Mouse (Mus musculus) heart, embryonic 16.5 days (tissue): Measurements from ENCODE around the gene B430306N03Rik. TPM values are rescaled to one million over a fixed set of nuclear protein-coding genes. Genes with fewer than 3 reads are reported as not detected.
"Not testable (repeated sequence)": the region's sequence is repeated elsewhere in the genome, so short reads cannot be mapped to it uniquely, and the experiment has no call there.

ENCODE experiments used
- ATAC-seq: fragments of 200-750 bp; cut with Nextera tagmentation; replicated peaks from 2 replicates; pipeline ENCODE4 v1.8.0; 2017; ENCODE audit warnings: moderate number of reproducible peaks; ENCODE audit not compliant: insufficient read depth, low FRiP score; ENCODE audit errors: extremely low read depth
- H3K27ac ChIP-seq: fragments of 300-500 bp; sonication (generic); 2 replicates; pipeline ENCODE4 v1.5.1; 2014; ENCODE audit warnings: mild to moderate bottlenecking, low read length, control low read depth, moderate library complexity
- H3K27me3 ChIP-seq: fragments of 300-500 bp; sonication (generic); 2 replicates; pipeline ENCODE4 v1.6.1; 2014; ENCODE audit warnings: low read length, mixed read lengths; ENCODE audit not compliant: control insufficient read depth, insufficient read depth
- H3K36me3 ChIP-seq: fragments of 300-500 bp; sonication (generic); 2 replicates; pipeline ENCODE4 v1.6.1; 2014; ENCODE audit not compliant: control insufficient read depth, insufficient read depth
- H3K4me1 ChIP-seq: fragments of 300-500 bp; sonication (generic); 2 replicates; pipeline ENCODE4 v1.6.1; 2014; ENCODE audit warnings: low read length, mixed read lengths; ENCODE audit not compliant: control insufficient read depth, insufficient read depth
- H3K4me2 ChIP-seq: fragments of 300-500 bp; sonication (generic); 2 replicates; pipeline ENCODE4 v1.6.1; 2014; ENCODE audit warnings: low read depth, mild to moderate bottlenecking, control low read depth, low read length
- H3K4me3 ChIP-seq: fragments of 300-500 bp; sonication (generic); 2 replicates; pipeline ENCODE4 v1.5.1; 2014; ENCODE audit warnings: mild to moderate bottlenecking, control low read depth, low read length
- H3K9ac ChIP-seq: fragments of 300-500 bp; sonication (generic); 2 replicates; pipeline ENCODE4 v1.6.1; 2014; ENCODE audit warnings: low read length, control low read depth
- H3K9me3 ChIP-seq: fragments of 300-500 bp; sonication (generic); replicated peaks from 2 replicates; pipeline ENCODE4 v1.6.1; 2016; ENCODE audit warnings: low read length; ENCODE audit not compliant: control insufficient read depth
- WGBS: fragments of 180-500 bp; shearing (Covaris S2); extraction: QIAGEN DNeasy Blood & Tissue Kit; methylation state at CpG from one replicate; pipeline ENCODE4 v1.1.7; 2014; 5-methylcytosine and 5-hydroxymethylcytosine counted together
- polyA plus RNA-seq: library from polyadenylated mRNA; unstranded; fragments of >200 nt; fragmentation: Nextera tagmentation; extraction: Ambion mirVana; gene quantifications from 2 replicates; pipeline ENCODE4 v1.2.1, GENCODE M21; 2015

The B430306N03Rik gene
- polyA plus RNA-seq, result 0.31 and 0.37 TPM in 2 replicates

DNA sequence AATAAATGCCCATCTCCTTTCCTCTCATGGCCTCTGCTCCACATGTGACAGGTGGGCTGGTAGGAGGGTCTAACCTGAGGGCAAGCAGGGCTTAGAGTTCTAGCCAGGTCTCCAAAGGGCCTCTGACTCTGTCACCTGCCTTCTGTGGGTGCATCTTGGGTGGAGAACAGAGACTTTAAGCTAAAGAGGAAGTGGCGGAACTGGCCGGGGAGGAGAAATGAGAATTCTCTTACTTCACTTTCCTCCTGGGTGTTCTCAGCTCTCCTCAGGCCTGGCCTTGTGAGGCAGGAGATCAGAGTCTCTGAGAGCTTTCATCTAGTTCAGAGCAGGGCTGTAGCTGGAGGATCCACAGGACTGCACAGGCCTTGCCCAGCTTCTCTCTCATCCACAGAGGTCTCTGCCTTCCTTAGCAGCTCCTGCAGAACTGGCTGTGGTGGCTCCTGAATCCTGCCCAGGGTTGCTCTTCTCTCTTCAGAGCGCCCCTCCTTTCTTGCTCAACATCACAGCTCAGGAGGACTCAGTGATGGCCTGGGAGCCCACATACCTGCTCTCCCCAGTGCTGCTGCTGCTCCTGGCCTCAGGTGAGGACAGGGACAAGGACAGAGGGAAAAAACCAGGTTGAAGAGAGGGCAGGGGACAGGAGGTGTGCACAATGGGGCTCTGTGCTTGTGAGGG lies at the start of gene B430306N03Rik:
TSS of gene B430306N03Rik (plus strand) at position 237 of the 675 bp plus-strand sequence.
- not testable (repeated sequence) for H3K9ac ChIP-seq, H3K36me3 ChIP-seq, H3K27ac ChIP-seq, H3K4me2 ChIP-seq, ATAC-seq, H3K27me3 ChIP-seq, H3K4me1 ChIP-seq, H3K9me3 ChIP-seq, H3K4me3 ChIP-seq
- 78% methylated on average over 3 of the region's 3 CpGs for WGBS

DNA sequence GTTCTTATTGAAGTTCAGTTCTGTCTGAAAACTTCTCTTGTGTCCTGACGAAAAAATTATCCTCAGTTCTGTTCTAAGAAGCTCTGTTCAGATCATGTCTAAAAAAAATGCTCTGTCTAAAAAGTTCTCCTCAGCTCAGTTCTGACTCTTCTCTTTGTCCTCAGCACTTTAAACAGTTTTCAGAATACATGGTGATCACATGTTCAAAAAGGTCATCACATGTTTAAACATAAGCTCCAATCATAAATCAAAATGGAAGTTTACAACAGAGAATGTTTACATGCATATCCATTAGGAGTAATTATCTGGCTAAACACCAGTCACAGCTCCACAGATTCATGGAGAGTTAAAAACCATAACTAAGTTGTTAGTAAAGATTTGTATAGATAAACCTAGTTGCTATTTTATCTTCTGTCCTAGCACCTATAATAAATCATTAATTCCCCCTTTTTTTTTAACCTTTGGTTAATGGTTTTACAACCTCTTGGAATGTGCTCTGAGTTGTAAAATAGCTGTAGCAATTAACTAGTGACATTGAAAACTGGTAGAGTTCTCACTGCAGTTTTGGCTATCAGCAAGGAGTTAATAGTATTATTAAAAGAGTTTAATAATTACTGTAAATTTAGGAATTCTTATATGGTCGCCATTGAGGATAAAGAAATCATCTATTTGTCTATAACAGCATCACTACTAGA lies 49.2 kb upstream of the B430306N03Rik start:
- Histone ChIP-seq H3K27ac (no peak overlapping the region), H3K4me2 (no peak overlapping the region), H3K27me3 (no peaks in the 10 kb centered on the region), H3K9me3 (no peaks in the 10 kb centered on the region), H3K4me1 (no peaks in the 10 kb centered on the region), H3K36me3 (no peaks in the 10 kb centered on the region), H3K4me3 (no peak overlapping the region), H3K9ac (no peak overlapping the region)
- ATAC-seq, result no peak
- 46% methylated on average over 2 of the region's 2 CpGs for WGBS

- Histone ChIP-seq H3K36me3 (no peaks in the 10 kb centered on the region), H3K27me3 (no peaks in the 10 kb centered on the region), H3K9ac (no peak overlapping the region), H3K27ac (no peak overlapping the region), H3K4me2 (no peak overlapping the region), H3K9me3 (no peaks in the 10 kb centered on the region), H3K4me3 (no peak overlapping the region), H3K4me1 (no peaks in the 10 kb centered on the region)
- ATAC-seq, result no peak
- WGBS, result 74% methylated on average over 1 of the region's 1 CpGs
Measured at GRCm38 (mm10) chr17:48267591-48267990, 48.4 kb upstream of the B430306N03Rik start.

- no peak overlapping the region for H3K27ac ChIP-seq
- H3K9ac ChIP-seq, result no peak overlapping the region
- H3K9me3 ChIP-seq, result no peaks in the 10 kb centered on the region
- H3K27me3 ChIP-seq, result no peaks in the 10 kb centered on the region
- H3K4me1 ChIP-seq, result no peaks in the 10 kb centered on the region
- no peaks in the 10 kb centered on the region for H3K36me3 ChIP-seq
- H3K4me3 ChIP-seq, result no peak overlapping the region
- ATAC-seq, result no peak
- no peak overlapping the region for H3K4me2 ChIP-seq
Measured at GRCm38 (mm10) chr17:48268276-48268675, 47.7 kb upstream of the B430306N03Rik start.

GRCm38 (mm10) chr17:48269833-48270232 lies 46.1 kb upstream of the B430306N03Rik start:
- WGBS, result 67% methylated on average over 4 of the region's 4 CpGs
- Histone ChIP-seq H3K27me3 (no peaks in the 10 kb centered on the region), H3K4me3 (no peak overlapping the region), H3K9me3 (no peaks in the 10 kb centered on the region), H3K4me2 (no peak overlapping the region), H3K4me1 (no peaks in the 10 kb centered on the region), H3K9ac (no peak overlapping the region), H3K36me3 (no peaks in the 10 kb centered on the region), H3K27ac (no peak overlapping the region)
- no peak for ATAC-seq

DNA sequence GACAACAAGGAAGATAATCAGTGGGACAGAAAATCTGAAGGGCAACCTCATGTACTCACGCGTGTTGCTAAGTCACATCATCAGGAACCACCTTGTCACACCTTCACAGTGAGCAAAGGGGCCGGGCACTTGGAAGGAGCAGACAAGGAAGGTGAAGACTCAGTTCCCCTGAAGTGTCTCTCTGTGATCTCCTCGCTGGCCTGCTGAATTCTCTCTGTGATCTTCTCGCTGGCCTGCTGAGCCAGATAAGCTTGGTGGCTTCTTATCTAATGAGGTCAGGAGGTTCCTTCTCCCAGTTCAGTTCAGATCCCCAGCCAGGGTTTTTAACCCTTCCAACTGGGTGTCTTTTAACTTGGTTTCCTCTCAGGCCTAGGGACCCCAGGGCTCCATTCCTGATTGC lies 43.8 kb upstream of the B430306N03Rik start:
- 44% methylated on average over 5 of the region's 5 CpGs for WGBS
- ATAC-seq, result no peak
- Histone ChIP-seq H3K4me2 (no peak overlapping the region), H3K27ac (no peak overlapping the region), H3K27me3 (no peaks in the 10 kb centered on the region), H3K4me1 (no peaks in the 10 kb centered on the region), H3K9me3 (no peaks in the 10 kb centered on the region), H3K4me3 (no peak overlapping the region), H3K36me3 (no peaks in the 10 kb centered on the region), H3K9ac (no peak overlapping the region)

DNA sequence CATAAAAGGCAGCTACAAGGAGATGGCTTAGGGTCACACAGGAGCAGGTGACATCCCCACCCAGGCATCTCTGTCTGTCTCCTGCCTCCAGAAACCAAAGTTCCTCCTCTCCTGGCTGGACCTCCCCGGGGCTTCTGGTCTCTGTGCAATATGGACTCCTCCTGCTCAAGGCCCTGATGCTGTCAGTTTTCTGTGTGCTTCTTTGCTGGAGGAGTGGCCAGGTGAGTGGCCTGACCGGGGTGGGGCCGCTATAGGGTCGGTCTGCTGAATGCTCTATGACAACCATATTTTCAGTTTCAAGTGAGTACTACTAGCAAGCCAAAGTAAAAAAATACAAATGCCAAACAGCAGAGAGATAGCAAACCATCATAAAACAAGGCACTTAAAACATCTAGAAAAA lies 43.3 kb upstream of the B430306N03Rik start:
- Histone ChIP-seq H3K4me3 (no peak overlapping the region), H3K36me3 (no peaks in the 10 kb centered on the region), H3K9me3 (no peaks in the 10 kb centered on the region), H3K4me1 (no peaks in the 10 kb centered on the region), H3K4me2 (no peak overlapping the region), H3K9ac (no peak overlapping the region), H3K27me3 (no peaks in the 10 kb centered on the region), H3K27ac (no peak overlapping the region)
- no peak for ATAC-seq
- 79% methylated on average over 4 of the region's 4 CpGs for WGBS

GRCm38 (mm10) chr17:48274098-48274497 lies 41.8 kb upstream of the B430306N03Rik start:
- no peaks in the 10 kb centered on the region for H3K4me1 ChIP-seq
- no peak overlapping the region for H3K4me3 ChIP-seq
- WGBS, result 62% methylated on average over 4 of the region's 4 CpGs
- H3K9ac ChIP-seq, result no peak overlapping the region
- no peaks in the 10 kb centered on the region for H3K9me3 ChIP-seq
- no peak for ATAC-seq
- no peak overlapping the region for H3K27ac ChIP-seq
- no peaks in the 10 kb centered on the region for H3K27me3 ChIP-seq
- H3K36me3 ChIP-seq, result no peaks in the 10 kb centered on the region
- H3K4me2 ChIP-seq, result no peak overlapping the region

GRCm38 (mm10) chr17:48274885-48275284 lies 41.1 kb upstream of the B430306N03Rik start:
- 30% methylated on average over 6 of the region's 6 CpGs for WGBS
- no peak for ATAC-seq
- no peak overlapping the region for H3K27ac ChIP-seq
- H3K9me3 ChIP-seq, result no peaks in the 10 kb centered on the region
- H3K4me1 ChIP-seq, result no peaks in the 10 kb centered on the region
- H3K4me2 ChIP-seq, result no peak overlapping the region
- no peaks in the 10 kb centered on the region for H3K36me3 ChIP-seq
- no peak overlapping the region for H3K4me3 ChIP-seq
- no peak overlapping the region for H3K9ac ChIP-seq
- no peaks in the 10 kb centered on the region for H3K27me3 ChIP-seq
